Comparison of ENCODE assay signal across 7 mouse cellular contexts in the genomic region with DNA sequence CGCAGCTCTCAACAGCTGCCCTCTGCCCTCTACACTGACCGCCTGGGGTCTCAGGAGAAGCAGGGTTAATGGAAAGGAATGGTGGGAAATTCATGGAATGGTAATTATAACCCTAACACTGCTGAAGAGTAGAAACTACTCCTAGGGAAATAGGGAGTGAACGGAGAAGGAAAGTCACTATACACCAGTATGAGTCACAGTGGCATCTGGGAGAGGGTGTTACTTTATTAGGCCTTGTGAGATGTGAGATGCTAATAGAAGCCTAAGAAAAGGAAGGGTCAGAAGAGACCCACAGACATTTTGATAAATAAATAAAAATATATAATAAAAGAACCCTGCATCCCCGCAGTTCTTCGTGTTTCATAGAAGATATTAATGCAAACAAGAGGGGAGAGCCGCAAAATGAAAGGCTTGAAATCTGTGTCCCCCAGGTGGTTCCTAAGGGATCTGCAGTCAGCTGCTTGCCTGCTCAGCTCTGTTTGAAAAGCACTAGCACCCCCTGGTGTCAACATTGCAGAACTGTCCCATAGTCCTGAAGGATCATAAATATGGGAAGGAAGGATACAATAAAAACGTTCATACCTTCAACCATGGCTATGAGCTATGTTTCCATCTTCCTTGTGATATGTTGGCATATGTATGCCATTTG. TPM values are rescaled to one million over a fixed set of nuclear protein-coding genes. Genes with fewer than 3 reads are reported as not detected.
A peak's percentile ranks its signal among the peaks of the same experiment; 100 is the strongest.
DNase-seq lines count a peak whose midpoint lies in the region; ATAC-seq and TF ChIP-seq lines count a peak whose summit lies in the region.

No protein-coding gene starts in this region.

- DNase-seq in adrenal gland, adult 18-20 months (ENCODE audit: low spot score in 2 of 2) = peak; percentile 61 to 65
- peak; percentile 74 for DNase-seq in gastrocnemius, adult 2 months
- DNase-seq in left cerebral cortex, adult 8-10 months (ENCODE audit: low spot score in 2 of 2) = peak; percentile 22 to 69
- peak; percentile 70 for DNase-seq in right cerebral cortex, postnatal 25 days

- TF ChIP-seq CTCF in gastrocnemius, adult 2 months (IDR thresholded peaks at IDR 0.05) = peak; percentile 100

- H3K27ac ChIP-seq in gastrocnemius, adult 2 months = no peak overlapping the region

- no peak overlapping the region for H3K4me3 ChIP-seq in gastrocnemius, adult 2 months

- ATAC-seq in common myeloid progenitor, adult 5-6 weeks (replicated peaks; ENCODE audit: low read depth, poor library complexity, severe bottlenecking) = peak; percentile 100
- ATAC-seq in inflammation-experienced regulatory T-cells, adult 6 months = peak; percentile 94
- ATAC-seq in megakaryocyte-erythroid progenitor cell, adult 5-6 weeks (replicated peaks; ENCODE audit: low FRiP score, low TSS enrichment, poor library complexity, severe bottlenecking) = peak; percentile 97

- intact Hi-C loops in gastrocnemius, adult 2 months (cut with DNase I) = loop anchor here (2.0 to 5.0 kb wide), 3 partner anchors 34 to 581 kb away; no protein-coding TSS in a partner anchor

RNA-seq across cellular contexts. Expression of gene Eif5a2, which starts 35.1 kb away (rescaled TPM):
- total RNA-seq in adrenal gland, adult 18-20 months (2021) = 1 to 10 TPM; 1.6 to 1.9 TPM
- total RNA-seq in common myeloid progenitor, adult 5-6 weeks (2017) = 4.2 and 6.0 TPM in 2 replicates
- under 1 TPM; 0.48 to 0.56 TPM for total RNA-seq in gastrocnemius, adult 2 months (2021)
- polyA plus RNA-seq in inflammation-experienced regulatory T-cells, adult 6 months (2017; shearing (Covaris generic)) = 1 to 10 TPM; 4.2 to 7.2 (median 5.6) TPM
- total RNA-seq in left cerebral cortex, adult 8-10 months (2022) = 10 to 100 TPM; 34.7 to 41.4 (median 39.1) TPM
- total RNA-seq in megakaryocyte-erythroid progenitor cell, adult 5-6 weeks (2014; fragmentation: Nextera tagmentation) = 0.67 and 0.87 TPM in 2 replicates
- total RNA-seq in megakaryocyte-erythroid progenitor cell, adult 5-6 weeks (2017) = 0.38 and 1.2 TPM in 2 replicates

RNA-seq across cellular contexts. Expression of gene Slc2a2, which starts 48.3 kb away (rescaled TPM):
- under 1 TPM in 1 of 2 experiments, not detected in 1; 0.13 TPM for total RNA-seq in adrenal gland, adult 18-20 months (2021)
- total RNA-seq in common myeloid progenitor, adult 5-6 weeks (2017) = not detected in 2 replicates
- total RNA-seq in gastrocnemius, adult 2 months (2021) = not detected
- polyA plus RNA-seq in inflammation-experienced regulatory T-cells, adult 6 months (2017; shearing (Covaris generic)) = under 1 TPM; 0.21 to 0.38 (median 0.27) TPM
- not detected for total RNA-seq in left cerebral cortex, adult 8-10 months (2022)
- total RNA-seq in megakaryocyte-erythroid progenitor cell, adult 5-6 weeks (2014; fragmentation: Nextera tagmentation) = not detected in 2 replicates
- total RNA-seq in megakaryocyte-erythroid progenitor cell, adult 5-6 weeks (2017) = 0.09 TPM in 1 of 2 replicates, not detected in the other

RNA-seq across cellular contexts. Expression of gene Rpl22l1, which starts 59.3 kb away (rescaled TPM):
- 100 to 1,000 TPM; 168 to 174 TPM for total RNA-seq in adrenal gland, adult 18-20 months (2021)
- total RNA-seq in common myeloid progenitor, adult 5-6 weeks (2017) = 170 and 232 TPM in 2 replicates
- total RNA-seq in gastrocnemius, adult 2 months (2021) = 100 to 1,000 TPM; 126 to 178 TPM
- 100 to 1,000 TPM; 509 to 791 (median 702) TPM for polyA plus RNA-seq in inflammation-experienced regulatory T-cells, adult 6 months (2017; shearing (Covaris generic))
- 100 to 1,000 TPM; 203 to 235 (median 213) TPM for total RNA-seq in left cerebral cortex, adult 8-10 months (2022)
- 1,279 and 1,311 TPM in 2 replicates for total RNA-seq in megakaryocyte-erythroid progenitor cell, adult 5-6 weeks (2014; fragmentation: Nextera tagmentation)
- 97.2 and 144 TPM in 2 replicates for total RNA-seq in megakaryocyte-erythroid progenitor cell, adult 5-6 weeks (2017)
